Mouse (Mus musculus) heart, adult 9 months (tissue): Measurements from ENCODE around the gene Ltb.

Source experiments
- DNase-seq, 2 experiments: peaks; one replicate each; pipeline ENCODE4 v3.0.0; 2022; ENCODE audit warnings: low spot score in 2 of 2

The Ltb gene

DNA sequence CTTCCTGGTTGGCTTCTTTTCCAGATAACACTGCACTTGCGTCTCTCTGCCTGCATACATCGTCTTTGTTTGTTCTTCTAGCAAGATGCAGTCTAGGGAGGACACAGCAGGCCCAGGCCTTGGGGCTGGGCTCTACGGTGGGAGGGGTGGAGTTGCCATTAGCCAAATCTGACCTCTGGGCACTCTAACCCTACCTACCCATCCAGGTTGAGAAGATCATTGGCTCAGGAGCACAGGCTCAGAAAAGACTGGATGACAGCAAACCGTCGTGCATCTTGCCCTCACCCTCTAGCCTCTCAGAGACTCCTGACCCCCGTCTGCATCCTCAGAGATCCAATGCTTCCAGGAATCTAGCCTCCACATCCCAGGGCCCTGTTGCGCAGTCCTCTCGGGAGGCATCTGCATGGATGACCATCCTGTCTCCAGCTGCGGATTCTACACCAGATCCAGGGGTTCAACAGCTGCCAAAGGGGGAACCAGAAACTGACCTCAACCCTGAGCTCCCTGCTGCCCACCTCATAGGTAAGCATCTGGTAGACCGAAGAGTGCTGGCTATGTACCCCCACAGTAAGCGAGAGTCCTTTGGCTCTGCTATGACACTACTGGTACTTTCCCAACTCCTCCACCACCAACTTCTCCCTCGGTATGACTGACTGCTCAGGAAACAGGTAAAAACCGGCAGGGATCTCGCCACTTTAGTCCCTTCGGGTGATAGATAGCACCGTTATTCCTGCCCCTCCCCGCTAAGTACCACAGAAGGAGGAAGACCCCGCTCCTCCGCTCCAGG is 798 bp downstream of the Ltb start:
- DNase-seq, result no peak

DNA sequence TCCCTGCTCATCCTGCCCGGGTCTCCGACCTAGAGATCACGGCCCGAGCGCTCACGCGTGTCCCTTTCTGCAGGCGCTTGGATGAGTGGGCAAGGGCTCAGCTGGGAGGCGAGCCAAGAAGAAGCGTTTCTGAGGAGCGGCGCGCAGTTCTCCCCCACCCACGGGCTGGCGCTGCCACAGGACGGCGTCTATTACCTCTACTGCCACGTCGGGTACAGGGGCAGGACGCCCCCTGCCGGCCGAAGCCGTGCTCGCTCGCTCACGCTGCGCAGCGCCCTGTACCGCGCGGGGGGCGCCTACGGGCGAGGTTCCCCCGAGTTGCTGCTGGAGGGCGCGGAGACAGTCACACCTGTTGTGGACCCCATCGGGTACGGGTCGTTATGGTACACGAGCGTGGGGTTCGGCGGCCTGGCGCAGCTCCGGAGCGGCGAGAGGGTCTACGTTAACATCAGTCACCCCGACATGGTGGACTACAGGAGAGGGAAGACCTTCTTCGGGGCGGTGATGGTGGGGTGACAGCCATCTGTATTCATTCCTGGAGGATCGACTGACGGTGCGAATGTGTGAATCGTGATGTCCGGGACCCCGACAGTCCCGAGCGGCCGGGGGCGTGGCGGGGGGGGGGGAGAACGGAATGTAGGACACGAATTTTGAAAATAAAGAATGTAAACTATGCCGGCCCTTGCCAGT is 1.5 kb downstream of the Ltb start:
- peak; percentile 69 to 76 for DNase-seq

DNA sequence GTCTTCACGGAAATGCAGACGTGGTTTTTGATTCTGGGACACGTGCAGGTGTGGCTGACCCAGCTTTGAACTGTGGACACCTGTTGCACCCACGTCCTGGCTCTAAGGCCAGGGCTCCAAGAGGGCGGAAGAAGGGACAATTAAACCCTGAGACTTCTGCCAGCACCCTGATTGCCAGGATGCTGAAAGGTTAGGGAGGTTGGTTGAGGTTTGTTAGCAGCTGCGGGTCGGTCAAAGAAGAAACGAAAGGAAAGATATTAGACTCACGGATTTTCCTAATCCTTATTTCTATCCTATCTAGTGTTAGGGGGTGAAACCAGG is 2.0 kb downstream of the Ltb start:
- DNase-seq, result no peak

DNA sequence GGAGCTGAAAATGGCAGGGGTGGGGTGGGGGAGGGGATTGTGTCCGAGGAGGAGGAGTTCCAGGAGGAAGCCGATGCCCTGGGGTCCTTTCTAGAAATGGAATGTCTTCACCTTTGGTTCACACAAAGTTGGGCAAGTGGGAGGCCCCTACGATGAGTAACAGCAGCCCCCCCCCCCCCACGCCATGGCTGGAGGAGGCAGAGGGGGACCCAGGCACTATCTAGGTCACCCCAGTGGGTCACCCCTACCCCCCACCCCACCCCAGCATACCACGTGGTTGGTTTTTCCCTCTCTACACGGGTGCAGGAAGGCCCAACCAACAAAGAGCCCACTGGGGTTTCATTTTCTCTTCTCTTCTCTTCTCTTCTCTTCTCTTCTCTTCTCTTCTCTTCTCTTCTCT is 2.9 kb downstream of the Ltb start:
- no peak for DNase-seq

DNA sequence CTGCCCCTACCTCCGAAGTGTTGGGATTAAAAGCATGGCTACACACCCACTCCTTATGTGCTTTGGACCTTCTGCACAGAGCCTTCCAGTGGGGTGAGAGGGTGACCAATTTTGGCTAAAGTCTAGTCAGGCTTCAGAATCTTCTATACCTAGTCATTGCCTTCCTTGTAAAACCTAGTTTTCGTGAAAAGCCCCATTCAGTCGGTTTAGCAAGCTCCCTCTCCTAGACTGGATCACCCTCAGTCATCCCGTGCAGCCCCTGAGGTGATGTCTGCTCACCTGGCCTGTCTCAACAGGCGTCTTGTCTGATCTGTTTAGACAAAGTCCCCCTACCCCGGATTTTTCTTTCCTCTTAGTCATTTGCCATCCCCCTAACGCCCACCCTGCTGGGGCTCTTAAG is 3.8 kb downstream of the Ltb start:
- no peak for DNase-seq

DNA sequence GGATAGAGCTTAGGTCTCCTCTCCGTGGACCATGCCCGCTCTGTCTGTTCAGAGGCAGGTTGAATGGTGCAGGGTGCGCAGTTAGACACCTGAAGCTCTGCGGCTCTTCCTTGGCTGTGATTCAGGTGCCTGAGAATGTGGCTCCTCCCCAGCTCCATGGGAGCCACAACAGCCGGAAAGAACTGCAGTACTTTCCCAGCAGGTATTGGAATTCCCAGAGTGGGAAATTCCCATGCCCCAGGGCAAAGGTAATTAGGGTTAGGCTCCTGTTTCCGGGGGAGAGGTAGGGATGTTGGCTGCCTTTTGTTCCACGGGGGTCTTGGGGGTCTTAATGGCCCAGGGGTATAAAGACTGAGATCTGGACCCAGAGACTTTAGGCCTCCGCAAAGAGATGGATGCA is 4.7 kb downstream of the Ltb start:
- DNase-seq, result no peak

DNA sequence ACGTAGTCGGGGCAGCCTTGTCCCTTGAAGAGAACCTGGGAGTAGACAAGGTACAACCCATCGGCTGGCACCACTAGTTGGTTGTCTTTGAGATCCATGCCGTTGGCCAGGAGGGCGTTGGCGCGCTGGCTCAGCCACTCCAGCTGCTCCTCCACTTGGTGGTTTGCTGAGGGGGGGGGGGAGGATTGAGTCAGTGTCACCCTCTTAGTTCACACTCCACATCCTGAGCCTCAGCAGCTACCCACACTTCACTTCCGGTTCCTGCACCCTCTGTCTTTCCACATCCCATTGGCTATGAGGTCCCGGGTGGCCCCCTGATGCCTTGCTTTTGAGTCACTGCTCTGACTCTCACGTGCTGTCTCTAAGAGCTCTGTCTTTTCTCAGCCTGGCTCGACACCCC is 6.2 kb downstream of the Ltb start:
- DNase-seq, result peak in 1 of 2 experiments; percentile 57

DNA sequence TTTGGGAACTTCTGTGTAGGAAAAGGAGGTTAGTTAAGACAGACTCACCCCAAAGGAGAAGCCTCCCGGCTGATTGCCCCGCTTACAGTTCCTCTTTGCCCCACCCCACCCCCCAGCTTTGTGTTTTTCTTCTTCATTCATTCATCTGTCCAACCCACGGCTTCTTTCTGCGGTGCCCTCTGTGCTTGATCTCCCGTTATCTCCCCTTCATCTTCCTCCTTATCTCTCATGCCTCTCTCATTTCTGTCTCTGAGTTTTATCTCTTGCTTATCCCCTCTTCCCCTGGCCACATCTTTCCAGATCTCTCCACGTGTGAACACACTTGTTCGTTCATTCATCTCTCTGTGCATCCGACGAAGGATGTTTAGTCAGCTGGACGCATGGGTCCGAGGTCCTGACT is 6.9 kb downstream of the Ltb start:
- DNase-seq, result no peak

DNA sequence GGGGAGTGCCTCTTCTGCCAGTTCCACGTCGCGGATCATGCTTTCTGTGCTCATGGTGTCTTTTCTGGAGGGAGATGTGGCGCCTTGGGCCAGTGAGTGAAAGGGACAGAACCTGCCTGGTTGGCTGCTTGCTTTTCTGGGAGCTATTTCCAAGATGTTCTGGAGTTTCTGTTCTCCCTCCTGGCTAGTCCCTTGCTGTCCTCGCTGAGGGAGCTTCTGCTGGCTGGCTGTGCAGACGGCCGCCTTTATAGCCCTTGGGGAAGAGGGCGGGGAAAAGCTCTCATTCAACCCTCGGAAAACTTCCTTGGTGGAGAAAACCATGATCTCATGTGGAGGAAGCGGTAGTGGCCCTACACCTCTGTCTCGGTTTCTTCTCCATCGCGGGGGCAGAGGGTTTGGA is 7.5 kb downstream of the Ltb start, which contains the start of gene Tnf:
Gene Tnf (minus strand): TSS at position 221 of the 400 bp plus-strand sequence.
- DNase-seq, result peak; percentile 77 to 83

DNA sequence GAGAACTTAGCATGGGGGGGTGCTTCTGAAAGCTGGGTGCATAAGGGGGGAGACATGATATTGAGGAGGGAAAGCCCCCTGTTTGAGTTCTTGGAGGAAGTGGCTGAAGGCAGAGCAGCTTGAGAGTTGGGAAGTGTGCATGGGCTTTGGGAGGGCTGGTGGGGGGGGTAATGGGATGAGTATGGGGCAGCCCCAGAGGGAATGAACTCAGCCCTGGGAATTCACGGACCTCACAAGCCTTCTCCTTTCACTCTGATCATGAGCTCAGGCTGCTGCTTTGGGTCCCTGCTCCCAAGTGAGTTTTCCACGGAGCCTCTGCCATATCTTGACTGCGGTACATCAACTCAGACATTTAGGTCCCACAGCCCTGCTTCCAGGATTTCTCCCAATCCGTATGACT is 8.2 kb downstream of the Ltb start:
- DNase-seq, result no peak

DNA sequence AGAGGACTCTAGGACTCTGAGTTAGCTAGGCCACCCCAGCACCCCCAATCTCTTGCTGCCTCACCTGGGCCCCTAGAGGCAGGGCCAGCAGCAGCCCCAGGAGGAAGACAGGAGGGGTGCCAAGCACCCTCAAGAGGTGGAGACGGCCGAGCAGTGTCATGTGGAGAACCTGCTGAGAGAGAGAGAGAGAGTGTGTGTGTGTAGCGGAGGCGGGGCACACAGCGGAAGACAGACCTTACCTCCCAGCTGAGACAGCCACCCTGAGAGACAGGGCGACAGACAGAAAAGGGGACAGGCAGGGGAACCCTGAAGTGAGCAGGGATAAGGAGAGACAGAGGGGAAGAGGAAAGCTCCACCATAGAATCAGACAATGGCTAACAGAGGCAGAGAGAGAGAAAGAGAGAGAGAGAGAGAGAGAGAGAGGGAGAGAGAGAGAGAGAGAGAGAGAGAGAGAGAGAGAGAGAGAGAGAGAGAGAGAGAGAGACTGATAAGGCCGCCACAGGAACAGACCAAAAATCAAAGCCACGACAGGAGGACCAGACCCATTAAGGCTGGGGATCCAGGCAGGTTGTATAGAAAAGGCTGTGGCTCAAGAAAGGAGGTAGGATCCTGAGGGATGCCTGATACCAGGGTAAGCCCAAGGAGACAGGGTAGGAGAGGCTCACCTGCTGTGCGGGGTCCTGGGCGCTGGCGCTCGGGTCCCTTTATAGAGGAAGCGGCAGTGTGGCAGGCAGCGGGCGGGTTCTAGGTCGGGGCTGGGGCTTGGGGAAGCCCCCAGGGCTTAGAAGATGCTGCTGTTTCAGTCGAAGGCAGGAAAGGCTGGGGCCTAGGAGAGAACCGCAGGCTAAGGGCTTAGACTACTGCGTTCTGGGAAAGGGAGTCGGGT is 10.5 kb downstream of the Ltb start, which contains the start of gene Lta:
Gene Lta (minus strand): TSS at position 858 of the 886 bp plus-strand sequence.
- no peak for DNase-seq

DNA sequence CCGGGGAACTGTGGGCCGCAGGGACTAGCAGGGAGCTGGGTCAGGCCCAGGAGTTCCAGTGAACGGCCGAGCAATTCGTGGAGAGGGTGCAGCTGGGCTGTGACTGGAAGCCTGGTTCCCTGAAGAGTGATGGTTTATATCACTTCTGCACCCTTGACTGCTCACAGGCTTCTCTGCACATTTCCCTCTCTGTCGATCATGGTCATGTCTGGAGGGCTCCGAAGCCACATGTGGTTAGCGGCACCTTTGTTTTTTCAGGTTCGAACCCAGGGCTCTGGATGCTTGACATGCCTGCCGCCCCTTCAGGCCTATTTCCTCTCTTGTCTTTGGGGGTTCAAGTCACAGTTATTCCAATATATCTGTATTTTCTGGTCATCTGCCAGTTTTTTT is 11.1 kb downstream of the Ltb start:
- no peak for DNase-seq

DNA sequence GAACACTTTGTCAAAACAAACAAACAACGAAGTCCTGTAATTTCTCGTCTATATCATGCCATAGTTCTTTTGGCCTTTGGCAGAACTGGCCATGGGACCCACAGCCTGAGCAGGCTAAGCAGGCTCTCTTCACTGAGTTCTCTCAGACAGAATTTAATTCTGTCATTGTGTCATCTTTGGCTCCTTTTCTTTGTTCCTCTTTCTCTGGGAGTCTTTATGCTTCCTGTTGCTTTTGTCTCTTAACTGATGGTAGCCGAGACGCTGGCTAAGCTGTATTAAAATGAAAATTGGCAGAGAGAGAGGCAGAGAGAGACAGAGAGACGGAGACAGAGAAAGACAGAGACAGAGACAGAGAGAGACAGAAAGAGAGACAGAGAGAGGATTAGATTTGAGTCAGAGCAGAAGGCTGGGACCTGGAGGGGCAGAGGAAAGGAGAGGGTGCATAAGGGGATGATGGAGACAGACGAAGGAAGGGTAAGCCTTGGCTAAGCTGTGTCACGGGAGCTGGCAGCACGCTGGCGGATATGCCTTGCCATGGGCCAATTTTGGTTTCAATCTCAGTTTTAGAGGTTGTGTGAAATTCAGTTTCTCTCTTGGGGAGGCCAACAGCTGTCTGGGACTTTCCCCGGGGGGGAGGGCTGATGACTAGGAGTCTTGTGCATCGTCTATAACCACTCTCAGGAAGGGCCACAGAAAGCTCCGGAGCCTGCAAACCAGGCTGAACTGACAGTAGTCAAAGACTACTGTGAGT is 15.7 kb downstream of the Ltb start:
- peak; percentile 50 to 62 for DNase-seq

DNA sequence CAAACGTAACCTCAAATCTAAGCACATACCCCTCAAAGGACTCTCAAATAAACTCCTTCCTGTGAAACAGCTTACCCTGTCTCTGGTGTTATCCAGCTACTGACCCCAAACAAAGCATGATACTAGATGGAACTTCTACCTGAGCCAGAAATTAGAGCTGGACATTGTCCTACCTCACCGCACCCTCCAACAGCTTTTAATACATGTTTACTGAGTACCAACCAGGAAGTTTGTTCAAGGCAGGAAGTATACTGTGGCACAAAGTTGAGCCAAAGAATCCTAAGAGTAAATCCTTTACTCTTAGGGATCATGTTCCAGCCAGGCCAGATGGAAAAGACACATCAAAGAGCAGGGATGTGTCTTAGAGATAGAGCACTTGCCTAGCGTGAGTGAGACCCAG is 16.4 kb downstream of the Ltb start:
- DNase-seq, result no peak

DNA sequence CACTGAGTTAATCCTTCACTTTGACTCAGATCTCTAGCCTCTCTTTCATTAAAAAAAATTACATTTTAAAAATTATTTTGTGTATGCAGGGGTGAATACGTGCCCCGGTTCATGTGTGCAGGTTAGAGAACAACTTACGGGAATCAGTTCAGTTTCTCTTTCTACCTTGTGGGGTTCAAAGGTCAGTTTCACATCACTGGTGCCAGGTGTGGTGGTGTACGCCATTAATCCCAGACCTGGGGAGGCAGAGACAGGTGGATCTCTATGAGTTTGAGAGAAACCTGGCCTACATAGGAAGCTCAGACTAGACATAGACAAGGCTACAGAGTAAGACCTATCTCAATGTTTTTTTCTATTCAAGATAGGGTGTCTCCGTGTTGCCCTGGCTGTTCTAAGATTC is 18.8 kb downstream of the Ltb start:
- DNase-seq, result no peak

DNA sequence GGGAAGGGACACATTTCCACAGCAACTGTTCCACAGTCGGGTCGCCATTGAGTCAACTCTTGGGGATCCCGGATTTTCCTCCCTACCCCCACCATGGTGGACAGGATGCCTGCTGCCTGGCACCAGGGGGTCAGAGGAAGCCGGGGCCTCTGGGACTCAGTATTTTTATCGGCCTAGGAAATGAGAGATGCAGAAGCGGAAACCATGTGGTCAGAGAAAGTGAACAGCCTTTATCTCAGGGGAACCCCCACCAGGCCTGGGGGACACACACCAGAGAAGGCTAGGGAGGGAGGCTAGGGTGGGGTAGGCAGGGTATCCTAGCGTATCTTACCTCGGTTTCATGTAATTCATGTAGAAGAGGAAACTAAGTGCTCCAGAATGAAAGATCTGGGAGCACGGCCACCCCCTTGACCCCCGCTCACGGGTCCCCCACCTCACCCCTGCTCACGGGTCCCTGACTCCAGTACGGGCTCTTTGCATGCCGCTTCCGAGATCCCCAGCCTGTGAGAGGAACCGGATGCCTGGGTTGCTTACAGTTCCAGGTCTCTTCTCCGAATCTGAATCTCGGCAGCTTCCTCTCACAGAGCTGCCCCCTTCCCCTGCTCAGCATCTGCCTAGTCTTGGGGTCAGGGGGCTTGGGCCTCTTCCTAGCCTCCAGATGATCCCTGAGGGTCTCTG is 24.4 kb downstream of the Ltb start:
- DNase-seq, result peak; percentile 70 to 91

DNA sequence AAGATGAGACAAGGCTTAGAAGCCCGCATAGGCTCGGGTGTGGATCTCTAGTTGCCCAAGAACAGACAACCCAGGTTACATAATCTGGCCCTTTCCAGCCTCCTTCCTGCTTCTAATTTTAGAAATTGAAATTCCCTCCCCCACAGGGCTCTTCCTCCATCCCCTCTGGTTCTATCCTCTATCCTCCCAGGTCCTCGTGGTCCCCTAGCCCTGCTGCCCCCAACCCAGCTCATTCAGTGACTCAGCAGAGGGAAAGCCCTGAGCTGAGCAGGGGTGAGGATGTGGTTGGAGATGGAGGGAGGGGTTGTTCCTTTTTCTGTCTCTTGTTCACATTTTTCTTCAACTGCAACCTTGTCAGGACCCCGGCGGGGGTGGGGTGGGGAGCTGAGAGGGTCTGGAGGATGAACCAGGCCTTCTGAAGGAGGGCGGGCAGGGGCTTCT is 25.4 kb downstream of the Ltb start:
- peak; percentile 51 to 77 for DNase-seq

DNA sequence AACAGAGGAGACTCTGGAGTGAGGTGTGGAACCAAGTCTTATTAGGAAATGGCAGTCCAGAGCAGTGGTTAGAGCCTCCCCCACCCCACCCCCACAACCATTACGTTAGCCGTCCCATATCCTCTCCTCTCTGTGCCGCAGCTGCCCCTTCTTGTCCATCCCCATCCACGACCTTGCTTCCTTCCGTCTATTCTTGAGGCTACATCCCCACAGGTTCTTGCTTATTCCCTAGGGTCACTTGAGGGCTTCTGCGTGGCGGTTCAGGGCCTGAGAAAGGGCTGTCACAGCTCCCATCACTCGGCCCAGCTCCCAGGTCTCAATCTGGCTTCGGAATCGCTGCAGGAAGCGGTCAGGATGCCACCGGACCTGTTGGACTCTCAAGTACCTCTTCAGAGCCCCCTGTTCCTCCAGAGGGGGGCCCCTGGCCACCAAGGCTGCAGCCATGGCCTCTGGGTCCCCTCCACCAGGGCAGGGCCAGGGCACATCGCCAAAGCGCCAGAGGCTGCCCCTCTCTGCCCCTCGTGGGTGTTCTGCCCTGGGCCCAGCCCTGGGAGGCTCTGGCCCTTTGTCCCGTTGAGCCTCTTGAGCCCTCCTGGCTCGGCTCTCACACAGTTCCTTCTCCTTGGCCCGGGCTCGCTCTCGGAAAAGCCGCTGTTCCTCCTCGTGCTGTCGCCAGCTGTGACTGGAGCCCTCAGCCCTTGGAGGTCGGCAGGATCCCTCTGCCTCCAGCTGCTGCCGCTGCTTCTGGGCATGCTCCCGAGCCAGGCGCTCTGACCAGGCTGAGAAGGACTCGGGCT is 26.1 kb downstream of the Ltb start, which contains the start of gene Gm16181:
Gene Gm16181 (plus strand): TSS at position 679 of the 797 bp plus-strand sequence.
- peak; percentile 70 to 80 for DNase-seq

DNA sequence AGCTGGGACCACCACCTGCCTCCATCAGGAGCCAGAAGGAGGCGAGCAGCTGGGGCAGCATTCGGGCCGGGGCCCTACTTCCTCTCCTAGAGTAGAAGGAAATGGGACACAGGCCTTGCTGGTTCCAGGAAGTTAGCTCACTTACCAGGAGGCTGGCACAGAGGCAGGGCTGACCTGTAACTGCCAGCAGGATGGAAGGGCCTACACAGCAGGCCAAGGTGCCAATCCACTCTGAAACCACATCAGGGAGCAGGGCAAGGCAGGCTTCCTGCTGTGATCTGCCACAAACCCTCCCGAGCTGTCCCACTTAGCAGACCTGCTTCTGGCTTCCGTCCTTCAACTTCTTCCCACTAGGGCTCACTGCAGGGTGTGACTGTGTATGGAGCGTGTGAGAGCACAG is 28.1 kb downstream of the Ltb start:
- DNase-seq, result peak in 1 of 2 experiments; percentile 50

DNA sequence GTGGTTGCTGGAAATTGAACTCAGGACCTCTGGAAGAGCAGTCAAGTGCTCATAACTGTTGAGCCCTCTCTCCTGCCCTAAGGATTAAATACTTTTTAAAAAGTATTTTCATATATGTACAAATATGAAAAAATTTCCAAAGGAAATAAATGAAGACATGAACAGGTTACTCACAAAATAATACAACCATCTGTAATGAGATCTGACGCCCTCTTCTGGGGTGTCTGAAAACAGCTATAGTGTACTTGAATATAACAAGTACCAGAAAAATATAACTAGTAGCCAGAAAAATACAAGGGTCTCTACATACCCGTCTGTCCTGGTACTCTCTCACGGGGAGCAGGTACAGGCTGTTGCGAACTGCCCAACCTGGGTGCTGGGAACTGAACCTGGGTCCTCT is 30.4 kb downstream of the Ltb start:
- no peak for DNase-seq
